Comparison of ENCODE assay signal across 12 mouse cellular contexts in the genomic region with DNA sequence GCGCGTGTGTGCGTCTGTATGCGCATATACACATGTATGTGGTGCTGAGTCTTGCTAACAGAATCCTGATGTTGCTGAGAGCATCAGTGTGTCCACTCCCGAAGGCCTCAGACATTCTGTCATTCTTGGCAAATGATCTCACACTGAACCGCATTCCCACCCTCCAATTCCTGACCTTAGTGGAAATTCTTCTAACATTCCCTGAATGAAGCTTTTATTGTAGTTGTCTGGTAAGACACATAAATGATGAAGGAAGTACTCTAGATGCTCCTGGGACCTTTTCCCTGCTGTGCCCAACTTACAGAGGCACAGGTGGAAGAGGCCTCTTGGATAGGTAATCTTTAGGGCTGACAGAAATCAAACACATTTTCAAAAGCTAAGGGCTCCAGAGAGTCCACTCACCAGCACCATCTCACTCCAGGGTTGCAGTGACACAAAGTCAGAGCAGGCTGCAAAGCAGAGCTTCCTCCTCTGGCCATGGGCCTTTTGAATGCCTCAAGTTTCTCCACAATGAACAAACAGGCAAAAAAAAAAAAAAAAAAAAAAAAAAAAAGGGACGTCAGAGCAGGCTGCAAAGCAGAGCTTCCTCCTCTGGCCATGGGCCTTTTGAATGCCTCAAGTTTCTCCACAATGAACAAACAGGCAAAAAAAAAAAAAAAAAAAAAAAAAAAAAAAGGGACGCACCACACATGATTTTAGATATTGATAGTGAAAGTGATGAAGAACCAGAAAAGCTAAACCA. TPM values are rescaled to one million over a fixed set of nuclear protein-coding genes. Genes with fewer than 3 reads are reported as not detected.
DNase-seq lines count a peak whose midpoint lies in the region; ATAC-seq and TF ChIP-seq lines count a peak whose summit lies in the region.
"Not testable (repeated sequence)": the region's sequence is repeated elsewhere in the genome, so short reads cannot be mapped to it uniquely, and the experiment has no call there.
"Had no signal": no experiment of that assay in that cellular context is flagged by ENCODE, and none has a peak within 500 bp of the region (broad histone marks: within the 10 kb centered on the region; RNA-seq: fewer than 3 reads in every experiment).

No protein-coding gene starts in this region.

- H3K9ac ChIP-seq in ES-Bruce4 (ENCODE audit: low read depth, poor library complexity, severe bottlenecking) = not testable (repeated sequence)

- ATAC-seq in common myeloid progenitor, adult 5-6 weeks (replicated peaks; ENCODE audit: low read depth, poor library complexity, severe bottlenecking) = 0 out of 2 replicates have a peak, but pooled peaks have one; percentile 32
- peak; percentile 60 to 80; a peak in 3 of 4 replicates for ATAC-seq in hematopoietic stem cell, adult 5-6 weeks (replicated peaks in 1 of 2; ENCODE audit: insufficient read depth in 1 of 2, low FRiP score in 2 of 2, low TSS enrichment in 1 of 2, low read depth in 1 of 2, poor library complexity in 2 of 2, severe bottlenecking in 2 of 2)
- ATAC-seq in megakaryocyte progenitor cell, adult 5-6 weeks (replicated peaks; ENCODE audit: poor library complexity) = peak; percentile 48

- H3K36me3 ChIP-seq in ES-Bruce4 (ENCODE audit: control insufficient read depth, insufficient read depth, low read length, poor library complexity, severe bottlenecking) = not testable (repeated sequence)

- DNase-seq in Muller cell, postnatal 12 days (ENCODE audit: inconsistent ontology term) = peak; percentile 68
- peak; percentile 26 for DNase-seq in ZHBTc4 (ENCODE audit: low read depth, low spot score)
- DNase-seq in heart, adult 11 months = peak; percentile 33

- not testable (repeated sequence) for TF ChIP-seq EP300 in ES-Bruce4 (IDR thresholded peaks at IDR 0.05; ENCODE audit: insufficient read depth, low read depth, low read length)

- peak overlapping the region; percentile 32; the same call in 1 of the 2 replicates for H3K27ac ChIP-seq in ES-Bruce4 (ENCODE audit: insufficient read depth, low read length)
- H3K27ac ChIP-seq in embryonic fibroblast, embryonic 13.5 days (ENCODE audit: insufficient read depth, low read length) = peak overlapping the region; percentile 27

- not testable (repeated sequence) for H3K4me1 ChIP-seq in ES-Bruce4 (ENCODE audit: control insufficient read depth, insufficient read depth, low read length); embryonic fibroblast, embryonic 13.5 days (ENCODE audit: control insufficient read depth, insufficient read depth, low read length)

- H3K4me3 ChIP-seq in ES-Bruce4 (ENCODE audit: low read depth, low read length); embryonic fibroblast, embryonic 13.5 days (ENCODE audit: insufficient read depth, low read length): not testable (repeated sequence)

- H3K9me3 ChIP-seq in ES-Bruce4 (replicated peaks; ENCODE audit: control insufficient read depth, insufficient read depth, low read length, poor library complexity, severe bottlenecking) = not testable (repeated sequence)

- not testable (repeated sequence) for TF ChIP-seq POLR2A in ES-Bruce4 (IDR thresholded peaks at IDR 0.05; ENCODE audit: insufficient read depth, low read length); embryonic fibroblast, embryonic 13.5 days (IDR thresholded peaks at IDR 0.05; ENCODE audit: low read depth, low read length)

- TF ChIP-seq CTCF in ES-Bruce4 (IDR thresholded peaks at IDR 0.05; ENCODE audit: low read depth, low read length); embryonic fibroblast, embryonic 13.5 days (IDR thresholded peaks at IDR 0.05; ENCODE audit: borderline replicate concordance, insufficient read depth, low read length): not testable (repeated sequence)

- H3K27me3 ChIP-seq in ES-Bruce4 (ENCODE audit: control insufficient read depth, insufficient read depth, low read length, poor library complexity, severe bottlenecking) = not testable (repeated sequence)

RNA-seq across cellular contexts. Expression of a gene that starts 17.4 kb away (rescaled TPM):
- 124 and 134 TPM in 2 replicates for polyA plus RNA-seq in ES-Bruce4 (2011; ENCODE audit: insufficient read depth, insufficient read length, low read depth, missing spikeins)
- total RNA-seq in common myeloid progenitor, adult 5-6 weeks (2017) = 0.53 and 0.96 TPM in 2 replicates
- polyA plus RNA-seq in embryonic fibroblast, embryonic 13.5 days (2011; ENCODE audit: insufficient read length, low read depth, missing spikeins) = 23.7 and 28.9 TPM in 2 replicates
- total RNA-seq in hematopoietic stem cell, adult 5-6 weeks (2017) = 0.38 and 1.3 TPM in 2 replicates
- 0.25 and 0.93 TPM in 2 replicates for total RNA-seq in megakaryocyte progenitor cell, adult 5-6 weeks (2015)
- 0.10 and 0.12 TPM in 2 replicates for total RNA-seq in megakaryocyte progenitor cell, adult 5-6 weeks (2017)
- total RNA-seq: CH12.LX had no signal
- polyA plus RNA-seq: CD4-positive, CD25-positive, alpha-beta regulatory T cell, adult 4 months; erythroblast, embryonic 14.5 days; G1E had no signal
